Mouse (Mus musculus) limb, embryonic 11.5 days (tissue): ENCODE data around the gene Coro6. TPM values are rescaled to one million over a fixed set of nuclear protein-coding genes. Genes with fewer than 3 reads are reported as not detected.

Experiments used
- ATAC-seq: fragments of 200-750 bp; cut with Nextera tagmentation; 2 replicates; pipeline ENCODE4 v1.8.0; 2017; ENCODE audit warnings: low read depth; ENCODE audit not compliant: insufficient number of reproducible peaks, low FRiP score, low TSS enrichment
- DNase-seq: peaks from one replicate; pipeline ENCODE4 v3.0.0-alpha.2; 2015; ENCODE audit warnings: low spot score
- H3K27ac ChIP-seq: fragments of 300-500 bp; sonication (generic); replicated peaks from 2 replicates; pipeline ENCODE4 v1.5.1; 2014; ENCODE audit warnings: low read depth, mild to moderate bottlenecking, low read length
- H3K27me3 ChIP-seq: fragments of 300-500 bp; sonication (generic); 2 replicates; pipeline ENCODE4 v1.6.1; 2014; ENCODE audit warnings: mild to moderate bottlenecking, low read length, mixed read lengths; ENCODE audit not compliant: control insufficient read depth, insufficient read depth
- H3K36me3 ChIP-seq: fragments of 300-500 bp; sonication (generic); 2 replicates; pipeline ENCODE4 v1.6.1; 2014; ENCODE audit warnings: mild to moderate bottlenecking, low read length, moderate library complexity, mixed read lengths; ENCODE audit not compliant: control insufficient read depth, insufficient read depth
- H3K4me1 ChIP-seq: fragments of 300-500 bp; sonication (generic); 2 replicates; pipeline ENCODE4 v1.6.1; 2014; ENCODE audit warnings: low read length, mixed read lengths; ENCODE audit not compliant: control insufficient read depth, insufficient read depth
- H3K4me2 ChIP-seq: fragments of 300-500 bp; sonication (generic); 2 replicates; pipeline ENCODE4 v1.6.1; 2014; ENCODE audit warnings: low read depth, mild to moderate bottlenecking, moderate library complexity; ENCODE audit not compliant: severe bottlenecking
- H3K4me3 ChIP-seq: fragments of 300-500 bp; sonication (generic); 2 replicates; pipeline ENCODE4 v1.5.1; 2014; ENCODE audit warnings: low read depth, low read length
- H3K9ac ChIP-seq: fragments of 300-500 bp; sonication (generic); 2 replicates; pipeline ENCODE4 v1.6.1; 2014; ENCODE audit warnings: mild to moderate bottlenecking, low read length
- H3K9me3 ChIP-seq: fragments of 300-500 bp; sonication (generic); 2 replicates; pipeline ENCODE4 v1.6.1; 2016; ENCODE audit warnings: low read length; ENCODE audit not compliant: control insufficient read depth
- WGBS: fragments of 180-500 bp; shearing (Covaris S2); extraction: QIAGEN DNeasy Blood & Tissue Kit; methylation state at CpG from one replicate; pipeline ENCODE4 v1.1.7; 2014; 5-methylcytosine and 5-hydroxymethylcytosine counted together
- polyA plus RNA-seq: library from polyadenylated mRNA; unstranded; fragments of >200 nt; fragmentation: Nextera tagmentation; extraction: Ambion mirVana; gene quantifications from 2 replicates; pipeline ENCODE4 v1.2.1, GENCODE M21; 2014

Coro6 gene
- polyA plus RNA-seq, 1 experiment from 2014 or later = 0.29 TPM

DNA sequence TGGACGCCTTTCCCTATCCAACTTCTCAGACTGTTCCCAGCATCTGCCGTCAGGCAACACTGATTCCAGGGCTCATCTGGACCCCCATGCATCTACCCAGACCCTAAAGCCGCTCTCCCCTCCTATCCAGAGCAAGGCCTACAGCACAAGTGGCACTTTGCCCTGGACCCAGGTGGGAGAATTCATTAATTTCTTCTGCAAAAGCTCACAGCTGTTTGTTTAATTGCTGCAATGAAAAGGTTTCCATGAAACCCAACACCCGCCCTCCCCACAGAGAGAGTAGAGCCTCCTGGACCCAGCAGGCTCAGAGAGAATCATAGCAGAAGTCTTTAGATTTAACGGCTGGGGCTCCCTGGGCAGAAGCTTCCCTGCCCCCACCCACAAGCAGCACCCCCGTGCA is 23.0 kb downstream of the Coro6 start:
- Histone ChIP-seq H3K9ac (no peak overlapping the region), H3K4me3 (no peak overlapping the region), H3K36me3 (no peaks in the 10 kb centered on the region), H3K9me3 (no peaks in the 10 kb centered on the region), H3K4me2 (peak overlapping the region; percentile 18; the same call in 1 of the 2 replicates), H3K27ac (peak overlapping the region; percentile 57), H3K4me1 (peaks cover 37% of the 10 kb centered on the region), H3K27me3 (no peaks in the 10 kb centered on the region)
- ATAC-seq (no peak), DNase-seq (peak; percentile 49)
- 40% methylated on average over 6 of the region's 6 CpGs for WGBS

DNA sequence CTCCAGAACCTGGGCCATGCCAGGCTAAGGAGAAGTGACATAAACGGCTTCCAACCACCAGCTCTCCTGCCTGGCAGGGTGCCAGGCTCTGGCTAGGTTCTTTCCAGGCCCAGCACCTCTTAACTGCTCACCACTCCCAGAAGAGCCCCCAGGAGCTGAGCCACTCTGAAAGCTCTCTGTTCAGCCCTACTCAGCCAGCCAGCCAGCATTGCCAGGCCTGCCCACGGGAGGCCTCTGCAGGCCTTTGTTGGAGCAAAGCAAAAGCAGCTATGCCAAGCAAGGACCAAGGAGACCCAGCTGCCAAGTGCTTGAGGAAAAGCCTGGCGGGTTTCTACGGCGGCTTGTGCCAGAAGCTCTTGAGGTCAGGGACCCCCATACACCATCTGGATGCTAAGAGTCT is 24.6 kb downstream of the Coro6 start:
- H3K9ac ChIP-seq = no peak overlapping the region
- H3K9me3 ChIP-seq = no peaks in the 10 kb centered on the region
- H3K4me1 ChIP-seq = peaks cover 38% of the 10 kb centered on the region
- 0 out of 2 replicates have a peak overlapping the region, but pooled peaks have one; percentile 18 for H3K27ac ChIP-seq
- no peaks in the 10 kb centered on the region for H3K36me3 ChIP-seq
- no peaks in the 10 kb centered on the region for H3K27me3 ChIP-seq
- H3K4me2 ChIP-seq = no peak overlapping the region; the same call in 1 of the 2 replicates
- DNase-seq (no peak), ATAC-seq (no peak)
- WGBS = 82% methylated on average over 5 of the region's 5 CpGs
- no peak overlapping the region for H3K4me3 ChIP-seq

DNA sequence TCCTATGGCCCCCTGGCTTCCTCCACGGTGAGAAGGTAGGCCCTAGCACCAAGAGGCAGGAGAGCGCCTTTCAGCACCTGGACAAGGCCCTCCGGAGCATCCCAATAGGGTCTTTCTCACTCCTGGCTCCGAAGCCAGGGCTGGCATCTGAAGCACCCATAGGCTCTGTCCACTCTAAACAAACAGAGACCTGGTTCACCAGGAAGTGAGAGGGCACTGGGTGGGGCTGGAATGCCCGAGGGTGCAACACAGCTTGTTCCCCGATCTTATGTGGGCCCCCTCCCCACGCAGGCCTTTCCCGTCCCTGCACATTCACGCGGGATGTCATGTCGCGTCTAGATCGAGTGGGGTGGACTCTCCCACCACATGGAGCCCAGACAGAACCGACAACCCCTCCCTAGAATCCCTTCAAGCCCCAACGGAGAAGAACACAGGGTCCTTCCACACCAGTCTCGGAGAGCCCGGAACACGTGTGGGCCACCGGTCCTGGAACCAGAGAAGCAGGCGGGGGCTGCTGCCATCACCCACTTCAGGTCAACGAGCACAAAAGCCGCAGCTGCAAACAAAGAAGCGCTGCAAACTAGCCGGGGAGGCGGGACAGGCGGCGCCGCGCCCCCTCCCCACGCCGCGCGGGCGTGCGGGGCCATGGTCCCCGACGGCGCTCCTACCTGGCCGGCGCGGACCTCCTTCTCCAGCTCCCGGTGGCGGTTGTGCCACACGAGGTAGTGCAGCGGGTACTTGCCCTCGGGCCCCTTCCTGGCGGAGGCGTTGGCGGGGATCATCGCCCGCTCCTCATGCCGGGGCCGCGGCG is 26.8 kb downstream of the Coro6 start:
- ATAC-seq = no peak

DNA sequence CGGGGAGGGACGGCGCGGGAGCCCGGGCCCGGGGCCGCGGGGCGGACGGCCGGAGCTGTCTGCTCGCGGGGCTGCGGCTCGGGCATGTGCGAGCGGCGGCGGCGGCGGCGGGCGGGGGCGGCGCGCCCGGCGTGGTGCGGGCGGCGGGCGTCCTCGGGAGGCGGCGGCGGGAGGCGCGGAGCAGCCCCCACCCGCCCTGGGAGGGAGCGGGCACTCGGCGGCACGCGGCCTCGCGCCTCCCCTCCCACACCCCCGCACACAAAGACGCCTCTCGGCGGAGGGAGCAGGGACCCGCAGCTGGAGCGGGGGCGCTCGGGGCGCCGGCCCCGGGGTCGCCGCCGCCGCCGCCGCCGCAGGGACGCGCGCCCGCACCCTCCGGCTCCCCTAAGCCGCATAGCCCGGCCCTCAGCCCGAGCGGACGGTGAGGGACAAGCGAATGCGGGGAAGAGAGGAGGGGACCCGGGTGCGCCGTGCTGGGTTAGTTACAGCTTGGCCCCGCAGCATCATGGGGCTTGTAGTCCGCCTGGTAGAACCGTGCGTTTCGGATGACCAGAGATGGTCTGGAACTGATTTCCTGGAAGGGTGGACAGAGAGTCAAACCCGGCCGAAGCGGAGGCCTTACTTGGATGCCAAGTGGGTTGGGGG is 27.5 kb downstream of the Coro6 start, which contains the start of gene Ankrd13b:
Gene Ankrd13b, minus strand, starts transcription at position 88 of the 645 bp plus-strand sequence.
- H3K27ac ChIP-seq = peak within 1 kb of the TSS; percentile 9; the same call in 1 of the 2 replicates

More for the DNA sequence above, 26.8 kb downstream of the Coro6 start:
- Histone ChIP-seq H3K27me3 (no peaks in the 10 kb centered on the region), H3K4me1 (peaks cover 46% of the 10 kb centered on the region), H3K9me3 (no peaks in the 10 kb centered on the region), H3K9ac (peak overlapping the region; percentile 91), H3K4me2 (peak overlapping the region; percentile 52), H3K4me3 (peak overlapping the region; percentile 68), H3K27ac (peak overlapping the region; percentile 9; the same call in 1 of the 2 replicates), H3K36me3 (no peaks in the 10 kb centered on the region)
- 2% methylated on average over 55 of the region's 55 CpGs for WGBS
- DNase-seq = peak; percentile 59

DNA sequence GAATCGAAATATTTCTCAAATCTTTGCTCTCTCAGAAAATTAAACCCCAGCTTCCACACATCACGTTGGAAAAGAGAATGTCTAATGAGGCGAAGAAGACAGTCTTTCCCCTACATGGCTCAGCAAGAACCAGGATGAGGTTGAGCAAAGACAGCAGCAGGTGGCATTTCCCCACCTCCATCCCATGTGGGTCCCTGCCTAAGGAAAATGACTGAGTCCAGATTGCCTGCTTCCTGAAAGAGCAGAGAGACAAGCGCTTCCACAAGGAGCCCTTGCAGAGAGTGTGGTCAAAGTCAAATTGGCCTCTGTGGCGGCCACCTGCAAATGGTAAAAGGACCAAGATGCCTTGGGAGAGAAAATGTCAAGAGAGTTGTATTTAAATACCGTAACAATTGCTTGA is 28.2 kb downstream of the Coro6 start:
- Histone ChIP-seq H3K36me3 (no peaks in the 10 kb centered on the region), H3K4me2 (peak overlapping the region; percentile 96), H3K27me3 (no peaks in the 10 kb centered on the region), H3K4me3 (peak overlapping the region; percentile 68), H3K9me3 (no peaks in the 10 kb centered on the region), H3K9ac (no peak overlapping the region), H3K27ac (no peak overlapping the region), H3K4me1 (peaks cover 53% of the 10 kb centered on the region)
- no peak for ATAC-seq
- 72% methylated on average over 6 of the region's 6 CpGs for WGBS
- DNase-seq = no peak

More for the DNA sequence above, 27.5 kb downstream of the Coro6 start, which contains the start of gene Ankrd13b:
- WGBS = under 1% methylated on average over 61 of the region's 87 CpGs
- Histone ChIP-seq H3K4me2 (peak within 1 kb of the TSS; percentile 52), H3K36me3 (no peaks in the 10 kb centered on the region), H3K9ac (peak within 1 kb of the TSS; percentile 91), H3K27me3 (no peaks in the 10 kb centered on the region), H3K9me3 (no peaks in the 10 kb centered on the region), H3K4me1 (peaks cover 53% of the 10 kb centered on the region), H3K4me3 (peak within 1 kb of the TSS; percentile 68)
- ATAC-seq (0 out of 2 replicates have a peak, but pooled peaks have one; percentile 45), DNase-seq (peak; percentile 84)

DNA sequence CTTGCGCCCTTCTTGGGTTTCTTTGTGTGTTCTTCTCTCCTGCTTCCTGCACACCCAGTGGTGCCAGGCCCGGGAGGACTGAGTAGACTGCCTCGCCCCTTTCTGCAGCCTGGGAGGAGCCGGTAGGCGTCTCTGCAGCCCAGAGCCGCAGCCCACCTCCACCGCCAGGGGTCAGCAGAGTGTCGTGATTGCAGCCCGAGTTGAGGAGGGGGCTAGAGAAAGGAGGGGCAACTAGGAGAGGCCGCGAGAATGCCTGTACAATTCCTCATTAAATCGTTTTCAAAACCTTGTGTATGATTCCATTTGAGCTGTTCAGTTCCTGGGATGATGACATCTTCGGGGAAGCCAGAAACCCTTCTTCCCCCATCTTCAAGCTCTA is 28.9 kb downstream of the Coro6 start:
- Histone ChIP-seq H3K27me3 (no peaks in the 10 kb centered on the region), H3K36me3 (no peaks in the 10 kb centered on the region), H3K9me3 (no peaks in the 10 kb centered on the region), H3K4me2 (peak overlapping the region; percentile 96), H3K9ac (no peak overlapping the region), H3K4me1 (peaks cover 46% of the 10 kb centered on the region), H3K4me3 (peak overlapping the region; percentile 88), H3K27ac (peak overlapping the region; percentile 89)
- WGBS = 1% methylated on average over 13 of the region's 13 CpGs
- peak; percentile 74 for ATAC-seq
- peak; percentile 100 for DNase-seq

DNA sequence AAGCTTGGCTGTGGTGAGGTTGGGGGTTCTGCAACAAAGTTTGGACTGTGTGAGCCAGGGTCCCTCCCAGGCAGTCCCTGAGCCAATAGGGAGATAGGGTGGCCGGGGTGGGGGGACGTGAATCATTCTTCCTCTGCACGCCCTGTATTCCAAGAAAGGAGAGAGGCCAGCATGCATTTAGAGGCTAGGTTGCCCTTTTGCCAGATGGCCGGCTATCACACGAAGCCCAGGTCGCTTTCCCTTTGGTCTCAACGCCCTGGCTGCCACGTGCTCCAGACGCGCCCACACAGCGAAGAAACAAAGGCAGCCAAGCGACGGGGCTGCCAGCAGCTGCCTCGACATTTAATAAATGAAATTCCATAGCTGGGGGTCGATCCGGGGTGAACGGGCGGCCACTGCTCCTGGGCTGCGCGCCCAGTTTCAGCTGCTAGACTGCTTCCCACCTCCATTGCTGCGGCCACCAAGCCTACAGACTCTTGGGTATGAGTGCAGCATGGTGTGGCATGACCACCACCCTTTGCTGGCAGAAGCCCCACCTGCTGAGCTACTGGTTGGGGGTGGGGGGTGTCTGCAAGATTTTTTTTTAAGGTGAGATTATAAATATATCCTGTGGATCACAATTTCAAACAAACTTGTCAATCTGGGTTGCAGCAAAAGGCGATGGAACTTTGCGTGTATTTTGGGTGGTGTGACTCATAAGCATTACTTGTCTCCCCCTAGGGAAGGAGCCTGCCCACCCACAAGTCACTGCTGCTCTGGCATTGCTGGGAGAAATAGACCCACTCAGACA is 29.5 kb downstream of the Coro6 start:
- ATAC-seq (peak; percentile 76), DNase-seq (no peak)
- peak overlapping the region; percentile 19 for H3K9ac ChIP-seq
- H3K4me1 ChIP-seq = peaks cover 42% of the 10 kb centered on the region
- no peaks in the 10 kb centered on the region for H3K9me3 ChIP-seq
- peak overlapping the region; percentile 88 for H3K4me3 ChIP-seq
- H3K27ac ChIP-seq = peak overlapping the region; percentile 89
- no peaks in the 10 kb centered on the region for H3K27me3 ChIP-seq
- no peaks in the 10 kb centered on the region for H3K36me3 ChIP-seq
- under 1% methylated on average over 23 of the region's 23 CpGs for WGBS
- peak overlapping the region; percentile 96 for H3K4me2 ChIP-seq
